Mouse (Mus musculus) thymus, adult 2 months (tissue): ENCODE data around the gene Glyat. TPM values are rescaled to one million over a fixed set of nuclear protein-coding genes. Genes with fewer than 3 reads are reported as not detected.
"Not testable (repeated sequence)": the region's sequence is repeated elsewhere in the genome, so short reads cannot be mapped to it uniquely, and the experiment has no call there.

ENCODE experiments used
- DNase-seq: peaks from one replicate; pipeline ENCODE4 v3.0.0; 2021
- H3K27ac ChIP-seq: fragments of 200-500 bp; 2 replicates; pipeline ENCODE4 v1.5.1; 2012; ENCODE audit warnings: low read length, control low read depth; ENCODE audit not compliant: control insufficient read depth, insufficient read depth
- H3K27me3 ChIP-seq: fragments of 200-500 bp; 2 replicates; pipeline ENCODE4 v1.6.1; 2012; ENCODE audit warnings: mild to moderate bottlenecking, low read length, moderate library complexity, mixed read lengths; ENCODE audit not compliant: control insufficient read depth, insufficient read depth
- H3K36me3 ChIP-seq: fragments of 200-500 bp; 2 replicates; pipeline ENCODE4 v1.6.1; 2012; ENCODE audit warnings: mild to moderate bottlenecking, low read length, moderate library complexity; ENCODE audit not compliant: control insufficient read depth, insufficient read depth
- H3K4me1 ChIP-seq: fragments of 200-500 bp; replicated peaks from 2 replicates; pipeline ENCODE4 v1.6.1; 2012; ENCODE audit warnings: low read length; ENCODE audit not compliant: control insufficient read depth, insufficient read depth
- H3K4me3 ChIP-seq: fragments of 200-500 bp; 2 replicates; pipeline ENCODE4 v1.5.1; 2012; ENCODE audit warnings: mild to moderate bottlenecking, low read length, control low read depth, moderate library complexity; ENCODE audit not compliant: control insufficient read depth, insufficient read depth
- CTCF ChIP-seq: fragments of 200-500 bp; IDR thresholded peaks from 2 replicates; pipeline ENCODE4 v1.5.1; 2012; ENCODE audit warnings: mild to moderate bottlenecking, control low read depth, low read length, moderate library complexity, borderline replicate concordance; ENCODE audit not compliant: control insufficient read depth, poor library complexity, insufficient read depth; ENCODE audit errors: extremely low read depth
- POLR2A ChIP-seq: fragments of 200-500 bp; IDR thresholded peaks from 2 replicates; pipeline ENCODE4 v1.6.1; 2012; ENCODE audit warnings: mild to moderate bottlenecking, low read length, control low read depth, moderate library complexity; ENCODE audit not compliant: control insufficient read depth, poor library complexity, insufficient read depth; ENCODE audit errors: extremely low read depth
- WGBS: fragments of 180-500 bp; shearing (Covaris S2); methylation state at CpG from one replicate; pipeline ENCODE4 v1.1.7; 2018; 5-methylcytosine and 5-hydroxymethylcytosine counted together
- polyA plus RNA-seq: library from polyadenylated mRNA; depleted of rRNA; stranded (reverse); fragments of >200 nt; gene quantifications from 2 replicates; pipeline ENCODE4 v1.2.3, GENCODE M21; 2012

Gene Glyat
- polyA plus RNA-seq, 1 experiment, result not detected

DNA sequence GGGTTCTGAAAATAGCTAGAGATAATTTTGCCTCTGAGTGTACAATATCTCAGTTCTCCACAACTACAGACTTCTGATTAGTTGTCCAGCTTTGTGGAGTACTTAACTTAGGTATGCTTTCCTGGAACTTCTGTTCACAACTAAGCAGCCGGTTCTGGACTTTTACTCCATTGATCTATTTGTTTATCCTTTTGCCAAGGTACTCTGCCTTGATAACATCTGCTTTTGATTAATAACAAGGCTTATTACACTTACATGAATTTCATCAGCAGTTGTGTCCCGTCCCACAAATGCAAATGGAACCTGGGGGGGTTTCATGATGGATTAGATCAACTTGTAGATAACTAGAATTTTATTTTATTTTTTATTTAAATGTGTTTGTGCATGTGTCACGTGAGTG is 3.8 kb downstream of the Glyat start:
- no peak overlapping the region for H3K4me3 ChIP-seq
- no peak overlapping the region for H3K27ac ChIP-seq
- WGBS, result 83% methylated on average over 3 of the region's 3 CpGs
- no peaks in the 10 kb centered on the region for H3K27me3 ChIP-seq
- H3K4me1 ChIP-seq, result no peaks in the 10 kb centered on the region
- no peak for DNase-seq
- TF ChIP-seq POLR2A (no peak), CTCF (no peak)
- no peaks in the 10 kb centered on the region for H3K36me3 ChIP-seq

DNA sequence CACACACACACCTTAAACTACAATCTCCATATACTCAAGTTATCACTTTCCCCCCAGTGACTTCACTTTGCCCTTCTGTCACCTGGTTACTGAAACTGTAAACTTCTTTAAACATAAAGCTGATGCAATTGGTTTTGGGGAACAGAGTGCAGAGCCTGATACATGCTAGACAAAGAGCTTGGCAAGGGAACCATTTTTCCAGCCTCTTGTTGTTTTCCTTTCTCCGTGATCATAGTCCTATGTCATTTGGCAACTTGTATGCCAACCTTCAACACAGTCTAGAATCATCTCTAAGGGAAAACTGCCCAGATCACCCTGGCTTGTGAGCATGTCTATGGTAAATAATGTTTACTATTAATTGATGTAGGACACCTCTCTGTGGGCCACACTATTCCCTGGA is 4.9 kb downstream of the Glyat start:
- WGBS, result 88% methylated on average over 1 of the region's 1 CpGs
- no peaks in the 10 kb centered on the region for H3K4me1 ChIP-seq
- no peak for DNase-seq
- H3K27me3 ChIP-seq, result no peaks in the 10 kb centered on the region
- no peaks in the 10 kb centered on the region for H3K36me3 ChIP-seq
- H3K4me3 ChIP-seq, result no peak overlapping the region
- TF ChIP-seq CTCF (no peak), POLR2A (no peak)
- no peak overlapping the region for H3K27ac ChIP-seq

DNA sequence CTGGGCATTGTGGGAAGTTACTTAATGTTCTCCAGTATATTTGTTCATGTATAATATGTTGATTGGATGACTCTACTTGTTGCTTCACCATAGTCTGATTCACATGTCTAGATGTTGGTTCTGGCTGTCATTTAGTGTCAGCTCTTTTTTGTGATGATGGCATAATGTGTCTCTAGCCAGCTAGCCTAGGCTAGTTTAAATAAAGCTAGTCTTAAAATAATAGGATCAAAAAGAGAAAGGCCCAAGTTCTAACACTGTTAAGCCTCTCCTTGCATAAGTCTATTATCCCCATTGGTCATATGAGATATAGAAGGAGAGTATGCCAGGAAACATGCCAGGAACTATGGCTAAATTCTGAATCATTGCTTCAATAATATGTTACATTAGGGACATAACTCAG is 16.4 kb downstream of the Glyat start:
- TF ChIP-seq POLR2A (no peak), CTCF (no peak)
- no peaks in the 10 kb centered on the region for H3K27me3 ChIP-seq
- no peak overlapping the region for H3K27ac ChIP-seq
- H3K4me3 ChIP-seq, result no peak overlapping the region
- DNase-seq, result no peak
- H3K36me3 ChIP-seq, result no peaks in the 10 kb centered on the region
- no peaks in the 10 kb centered on the region for H3K4me1 ChIP-seq

DNA sequence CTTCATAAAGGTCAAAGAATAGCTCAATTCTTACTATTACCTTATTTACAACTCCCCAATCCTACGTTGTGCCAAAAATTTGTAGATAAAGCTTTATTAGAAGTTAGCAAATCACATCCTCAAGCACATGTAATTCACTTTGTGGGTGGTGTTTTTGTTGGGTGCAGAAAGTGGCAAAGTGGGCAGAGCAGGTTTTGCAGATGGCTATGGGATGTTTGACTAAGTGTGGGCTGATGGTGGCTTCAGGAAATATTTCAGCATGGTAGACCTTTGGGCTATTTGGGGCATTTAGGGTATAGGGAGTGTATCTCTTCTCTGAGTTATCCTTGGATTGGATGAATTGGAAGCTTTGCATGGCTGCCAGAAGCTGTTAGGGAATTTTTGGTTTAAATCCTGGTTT is 33.0 kb downstream of the Glyat start:
- Histone ChIP-seq H3K27ac (no peak overlapping the region), H3K27me3 (no peaks in the 10 kb centered on the region), H3K4me3 (no peak overlapping the region), H3K36me3 (no peaks in the 10 kb centered on the region), H3K4me1 (no peaks in the 10 kb centered on the region)
- TF ChIP-seq CTCF (no peak), POLR2A (no peak)
- DNase-seq, result no peak
- WGBS, result 72% methylated on average over 1 of the region's 1 CpGs

DNA sequence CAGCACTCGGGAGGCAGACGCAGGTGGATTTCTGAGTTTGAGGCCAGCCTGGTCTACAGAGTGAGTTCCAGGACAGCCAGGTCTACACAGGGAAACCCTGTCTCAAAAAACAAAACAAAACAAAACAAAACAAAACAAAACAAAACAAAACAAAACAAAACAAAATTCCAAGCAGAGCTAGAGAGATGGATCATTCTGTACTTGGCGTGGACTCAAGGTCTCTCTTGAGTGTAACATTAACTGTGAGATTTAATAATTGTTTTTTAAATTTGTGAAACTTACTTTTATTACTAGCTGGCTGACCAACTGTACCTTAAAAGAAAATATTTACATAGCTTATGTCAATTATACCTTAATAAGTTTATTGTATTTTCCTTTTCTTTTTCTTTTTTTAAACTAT is 35.5 kb downstream of the Glyat start:
- H3K36me3 ChIP-seq, H3K27me3 ChIP-seq, H3K4me3 ChIP-seq, H3K4me1 ChIP-seq, DNase-seq, H3K27ac ChIP-seq: not testable (repeated sequence)
- 98% methylated on average over 3 of the region's 3 CpGs for WGBS

DNA sequence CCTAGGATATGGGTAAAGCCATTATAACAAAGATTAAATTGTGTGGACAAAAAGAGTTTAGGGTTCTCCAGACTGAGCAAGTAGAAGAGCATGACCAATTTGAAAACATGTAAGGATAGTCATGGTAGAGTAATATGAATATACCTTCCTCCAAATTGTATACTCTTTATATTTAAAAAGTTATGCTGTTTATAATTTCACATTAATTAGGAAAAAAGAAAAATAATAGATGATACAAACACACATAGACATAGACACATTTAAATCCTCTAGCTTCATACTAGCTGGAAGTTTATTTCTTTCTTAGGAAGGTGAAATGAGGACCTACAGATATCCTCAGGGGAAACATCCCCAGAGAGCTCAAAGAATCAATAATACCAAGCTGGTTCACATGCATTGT is 37.0 kb downstream of the Glyat start, which contains the start of gene Olfr1442:
Gene Olfr1442, plus strand, starts transcription at position 301 of the 400 bp plus-strand sequence.
- Histone ChIP-seq H3K4me1 (no peaks in the 10 kb centered on the region), H3K27ac (no peak within 1 kb of the TSS), H3K27me3 (no peaks in the 10 kb centered on the region), H3K36me3 (no peaks in the 10 kb centered on the region), H3K4me3 (no peak within 1 kb of the TSS)
- TF ChIP-seq POLR2A (no peak), CTCF (no peak)
- DNase-seq, result no peak

DNA sequence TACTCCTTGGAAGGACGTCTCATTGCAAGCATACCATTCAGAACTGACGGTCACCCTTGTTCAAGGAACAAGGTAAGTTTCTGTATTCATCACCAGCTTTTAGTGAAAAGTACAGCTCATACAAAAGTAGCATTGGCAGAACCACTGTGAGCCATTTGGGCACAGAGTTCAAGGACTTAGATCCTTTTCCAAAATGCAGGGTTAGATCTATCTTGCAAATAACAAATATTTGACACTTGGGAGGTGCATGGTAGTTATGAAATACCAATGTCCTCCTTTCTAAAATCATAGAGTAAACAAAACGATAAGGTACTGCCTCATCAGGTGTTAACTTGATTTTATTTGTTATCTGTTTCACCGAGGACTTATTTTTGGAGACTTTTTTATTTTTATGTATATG is 37.9 kb downstream of the Glyat start:
- TF ChIP-seq CTCF, result no peak
- no peak for TF ChIP-seq POLR2A
- Histone ChIP-seq H3K36me3 (no peaks in the 10 kb centered on the region), H3K4me3 (no peak overlapping the region), H3K4me1 (no peaks in the 10 kb centered on the region), H3K27me3 (no peaks in the 10 kb centered on the region), H3K27ac (no peak overlapping the region)
- no peak for DNase-seq
- 95% methylated on average over 4 of the region's 4 CpGs for WGBS
